Mouse (Mus musculus) E14TG2a.4 (cell line): ENCODE data around the gene Csn1s2a.
A peak's percentile ranks its signal among the peaks of the same experiment; 100 is the strongest.
"Not testable (repeated sequence)": the region's sequence is repeated elsewhere in the genome, so short reads cannot be mapped to it uniquely, and the experiment has no call there.

Source experiments
- H3K27me3 ChIP-seq: 2 replicates; pipeline ENCODE4 v1.6.1; 2014; ENCODE audit warnings: low read length, control low read depth; ENCODE audit not compliant: insufficient read depth
- H3K36me3 ChIP-seq: 2 replicates; pipeline ENCODE4 v1.6.1; 2014; ENCODE audit warnings: low read length, control low read depth; ENCODE audit not compliant: insufficient read depth
- H3K4me1 ChIP-seq: replicated peaks from 2 replicates; pipeline ENCODE4 v1.6.1; 2014; ENCODE audit warnings: low read depth, low read length, control low read depth
- H3K4me3 ChIP-seq: replicated peaks from 2 replicates; pipeline ENCODE4 v1.5.1; 2014; ENCODE audit warnings: mild to moderate bottlenecking, low read length
- H3K9me3 ChIP-seq: 2 replicates; pipeline ENCODE4 v1.6.1; 2014; ENCODE audit warnings: low read length, control low read depth
- CTCF ChIP-seq: conservative IDR thresholded peaks from 2 replicates; pipeline ENCODE4 v1.5.1; 2014; ENCODE audit warnings: low read length
- NANOG ChIP-seq: IDR thresholded peaks from 2 replicates; pipeline ENCODE4 v1.6.1; 2014; ENCODE audit warnings: borderline replicate concordance, low read length, mixed read lengths
- POU5F1 ChIP-seq: IDR thresholded peaks from 2 replicates; pipeline ENCODE4 v1.6.1; 2014; ENCODE audit warnings: low read length, borderline replicate concordance

Csn1s2a gene

DNA sequence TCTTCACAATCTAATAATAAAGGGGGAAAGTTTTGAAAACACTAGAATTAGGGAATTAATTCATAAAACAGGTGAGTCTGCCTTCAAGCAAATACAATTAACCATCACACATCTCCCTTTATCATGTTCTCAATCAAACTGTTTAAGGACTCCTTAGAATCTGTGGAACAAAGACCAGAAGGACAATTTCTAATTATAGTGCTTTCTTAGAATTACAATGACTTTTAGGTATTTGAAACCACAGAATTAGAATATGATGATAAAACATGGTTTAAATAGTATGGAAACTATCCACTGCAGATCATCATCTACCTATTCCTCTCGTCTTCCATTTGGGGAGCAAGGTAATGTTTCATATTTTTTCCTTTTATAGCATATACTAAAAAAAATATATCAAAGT is at the start of gene Csn1s2a:
Csn1s2a (plus strand) TSS at position 301 of the 400 bp plus-strand sequence.
- Histone ChIP-seq H3K4me3 (no peak within 1 kb of the TSS), H3K4me1 (peaks cover 18% of the 10 kb centered on the region), H3K27me3 (no peaks in the 10 kb centered on the region), H3K9me3 (no peaks in the 10 kb centered on the region), H3K36me3 (no peaks in the 10 kb centered on the region)
- TF ChIP-seq CTCF: no peak
- TF ChIP-seq POU5F1: no peak
- no peak for TF ChIP-seq NANOG

DNA sequence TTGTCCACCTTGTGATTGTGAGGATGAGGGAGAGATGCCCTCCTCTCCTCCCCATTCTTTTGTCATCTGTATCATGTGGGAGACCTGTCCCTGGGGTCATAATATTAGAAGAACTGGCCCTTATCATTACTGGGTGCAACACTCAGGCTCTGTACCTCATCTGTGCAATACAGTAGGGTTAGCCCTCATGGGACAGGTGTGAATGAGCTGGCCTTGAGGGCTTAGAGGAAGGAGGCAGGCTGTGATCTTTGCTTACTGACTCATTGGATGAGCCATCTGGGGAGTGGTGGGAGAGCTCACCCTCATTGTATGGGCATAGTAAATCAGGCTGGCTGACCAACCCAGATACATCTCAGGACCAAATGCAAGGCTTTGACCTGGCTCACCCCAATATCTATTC is 39.5 kb upstream of the Csn1s2a start:
- Histone ChIP-seq H3K9me3 (no peaks in the 10 kb centered on the region), H3K36me3 (no peaks in the 10 kb centered on the region), H3K27me3 (no peaks in the 10 kb centered on the region), H3K4me3 (no peak overlapping the region), H3K4me1 (no peaks in the 10 kb centered on the region)
- TF ChIP-seq NANOG (no peak), POU5F1 (no peak), CTCF (no peak)

DNA sequence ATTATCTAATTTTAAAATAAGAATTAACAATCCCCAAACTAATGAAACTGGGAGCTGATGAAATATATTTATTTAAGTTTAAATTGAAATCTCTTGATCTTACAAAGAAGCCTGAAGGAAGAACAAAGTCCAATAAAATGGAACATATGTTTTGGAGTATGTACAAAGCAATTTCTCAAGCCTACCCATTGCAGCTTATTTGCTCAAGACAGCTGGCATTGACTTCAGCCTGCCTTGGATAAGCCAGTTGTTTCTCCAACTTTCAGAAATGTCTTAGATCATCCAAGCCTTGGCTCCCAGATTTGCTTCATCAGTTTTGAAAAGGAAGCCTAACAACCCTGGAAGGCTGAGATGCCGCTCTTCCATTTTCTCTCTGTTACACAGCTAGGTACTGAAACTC is 20.9 kb upstream of the Csn1s2a start:
- Histone ChIP-seq H3K4me1 (no peaks in the 10 kb centered on the region), H3K4me3 (no peak overlapping the region), H3K9me3 (no peaks in the 10 kb centered on the region), H3K36me3 (no peaks in the 10 kb centered on the region), H3K27me3 (no peaks in the 10 kb centered on the region)
- no peak for TF ChIP-seq NANOG
- TF ChIP-seq POU5F1: no peak
- no peak for TF ChIP-seq CTCF

DNA sequence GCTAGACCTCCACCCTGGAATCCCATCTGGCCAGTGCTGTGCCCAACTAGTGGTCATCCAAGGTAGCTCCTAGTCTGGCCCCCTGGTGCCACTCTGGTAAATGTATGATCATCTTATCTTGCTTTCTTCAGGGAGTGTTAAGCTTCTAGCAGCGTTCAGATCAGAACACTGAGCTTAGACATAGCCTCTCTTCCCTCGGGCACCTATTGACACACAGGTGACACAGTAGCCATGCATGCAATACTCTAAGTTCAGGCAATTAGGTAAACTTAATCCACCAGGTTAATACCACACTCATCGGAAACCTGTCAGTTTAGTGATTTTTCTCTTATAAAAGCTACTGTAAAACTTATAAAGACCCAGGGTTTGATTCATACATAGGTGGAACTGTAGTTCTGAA is 9.8 kb upstream of the Csn1s2a start:
- H3K27me3 ChIP-seq: no peaks in the 10 kb centered on the region
- no peak overlapping the region for H3K4me3 ChIP-seq
- H3K4me1 ChIP-seq: no peaks in the 10 kb centered on the region
- TF ChIP-seq NANOG (no peak), POU5F1 (no peak), CTCF (no peak)
- no peaks in the 10 kb centered on the region for H3K9me3 ChIP-seq
- no peaks in the 10 kb centered on the region for H3K36me3 ChIP-seq

DNA sequence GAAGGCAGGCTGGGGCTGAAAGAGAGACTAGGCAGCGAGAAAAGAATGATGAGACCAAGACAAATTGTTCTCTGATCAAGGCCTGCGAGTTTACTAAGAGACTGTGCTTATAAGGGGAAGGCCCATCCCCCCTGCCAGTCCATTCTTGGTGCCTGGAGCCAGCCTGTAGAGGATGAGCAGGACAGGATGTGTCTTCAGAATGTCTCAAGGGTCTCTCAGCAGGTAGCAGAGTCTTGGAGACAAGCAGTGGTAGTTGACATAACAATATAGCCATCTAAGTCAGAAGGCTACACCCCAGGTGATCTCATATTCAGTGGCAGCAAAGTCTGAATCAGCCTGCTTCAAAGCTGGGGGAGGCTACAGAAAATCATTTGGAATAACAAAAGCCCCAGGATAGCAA is 2.2 kb upstream of the Csn1s2a start:
- H3K4me3 ChIP-seq, H3K36me3 ChIP-seq, H3K9me3 ChIP-seq, H3K27me3 ChIP-seq: not testable (repeated sequence)
- peaks cover 18% of the 10 kb centered on the region for H3K4me1 ChIP-seq
- peak; percentile 66; the same call in 1 of the 2 replicates for TF ChIP-seq POU5F1
- TF ChIP-seq NANOG: peak; percentile 93

DNA sequence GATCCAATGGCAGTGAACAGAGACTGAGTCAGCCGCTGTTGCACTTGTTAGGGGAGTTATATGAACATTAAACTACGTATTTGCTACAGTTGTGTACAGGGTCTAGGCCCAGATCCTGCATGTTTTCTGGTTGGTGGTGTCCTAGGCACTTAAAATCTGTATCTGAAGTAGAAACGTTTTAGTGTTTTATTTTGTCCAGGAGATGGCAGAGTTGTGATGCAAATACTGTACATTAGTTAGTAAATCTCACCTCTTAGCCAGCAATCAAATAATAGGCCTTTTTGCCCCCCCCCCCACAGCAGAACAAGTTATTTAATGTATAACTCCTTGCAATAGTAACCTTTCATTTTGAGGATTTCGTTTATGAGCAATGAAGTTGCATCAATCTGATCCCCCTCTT is 8.4 kb downstream of the Csn1s2a start:
- no peaks in the 10 kb centered on the region for H3K4me1 ChIP-seq
- H3K36me3 ChIP-seq: no peaks in the 10 kb centered on the region
- no peaks in the 10 kb centered on the region for H3K9me3 ChIP-seq
- H3K27me3 ChIP-seq: no peaks in the 10 kb centered on the region
- no peak for TF ChIP-seq POU5F1
- no peak for TF ChIP-seq NANOG
- no peak for TF ChIP-seq CTCF
- H3K4me3 ChIP-seq: no peak overlapping the region

DNA sequence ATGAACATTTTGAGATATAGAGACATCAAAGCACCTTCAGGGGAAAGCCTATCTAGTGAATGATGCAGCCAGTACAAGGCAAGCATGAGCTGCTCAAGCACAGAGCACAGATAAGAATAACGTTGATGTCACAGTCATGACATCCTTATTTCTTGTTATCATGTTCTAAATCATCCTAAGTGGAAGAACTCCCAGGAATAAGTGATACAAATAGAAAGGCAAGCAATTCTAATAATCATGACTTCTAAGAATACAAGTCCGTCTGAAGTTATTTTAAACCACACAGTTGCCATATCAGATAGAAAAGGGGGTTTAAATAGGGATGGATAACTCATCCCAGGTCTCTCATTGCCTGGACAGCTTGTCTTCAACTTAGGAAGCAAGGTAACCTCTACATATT is 33.4 kb downstream of the Csn1s2a start, which contains the start of gene Csn1s2b:
Csn1s2b (plus strand) TSS at position 301 of the 400 bp plus-strand sequence.
- no peaks in the 10 kb centered on the region for H3K36me3 ChIP-seq
- TF ChIP-seq POU5F1 (no peak), NANOG (no peak), CTCF (no peak)
- no peaks in the 10 kb centered on the region for H3K9me3 ChIP-seq
- no peaks in the 10 kb centered on the region for H3K4me1 ChIP-seq
- H3K27me3 ChIP-seq: no peaks in the 10 kb centered on the region
- H3K4me3 ChIP-seq: no peak within 1 kb of the TSS

DNA sequence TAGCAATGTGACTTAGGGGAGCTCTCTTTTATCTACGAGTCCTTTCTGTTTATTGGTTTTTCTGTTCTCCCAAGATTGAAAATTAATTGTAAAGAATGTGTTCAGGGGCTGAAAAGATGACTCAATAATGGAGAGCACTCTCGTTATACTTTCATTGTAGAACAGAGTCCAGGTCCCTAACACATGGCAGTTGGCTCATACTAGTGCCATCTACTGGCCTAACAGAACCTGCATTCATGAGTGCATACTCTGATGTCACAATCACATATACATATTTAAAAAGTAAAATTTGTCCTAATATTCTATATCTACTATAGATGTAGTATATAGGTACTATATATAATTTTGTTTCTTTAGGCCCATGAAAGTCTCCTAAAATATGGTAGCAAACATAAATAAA is 34.9 kb downstream of the Csn1s2a start:
- no peaks in the 10 kb centered on the region for H3K27me3 ChIP-seq
- no peaks in the 10 kb centered on the region for H3K9me3 ChIP-seq
- no peak overlapping the region for H3K4me3 ChIP-seq
- no peaks in the 10 kb centered on the region for H3K36me3 ChIP-seq
- TF ChIP-seq POU5F1 (no peak), CTCF (no peak; the same call in none of the 2 replicates), NANOG (no peak)
- no peaks in the 10 kb centered on the region for H3K4me1 ChIP-seq

DNA sequence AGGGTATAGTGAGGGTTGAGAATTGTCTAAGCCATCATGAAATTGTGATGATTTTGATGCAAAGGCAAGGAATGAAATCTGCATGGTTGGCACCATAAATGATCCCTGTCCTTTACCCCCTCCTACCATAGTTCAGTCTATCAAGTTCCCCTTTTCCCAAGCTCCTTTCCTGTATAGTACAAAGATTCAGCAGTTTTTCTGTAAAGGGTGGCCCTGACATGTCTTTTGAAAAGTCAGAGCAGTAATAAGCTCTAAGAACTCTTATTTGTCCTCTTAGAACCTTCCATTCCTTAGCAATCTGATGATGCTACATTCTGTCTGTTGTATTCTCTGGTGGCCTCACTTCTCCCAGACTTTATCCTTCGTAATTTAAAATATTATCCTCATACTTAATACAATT is 51.0 kb downstream of the Csn1s2a start, which contains the start of gene Prr27:
Prr27 (plus strand) TSS at position 301 of the 400 bp plus-strand sequence.
- H3K4me1 ChIP-seq: no peaks in the 10 kb centered on the region
- no peak within 1 kb of the TSS for H3K4me3 ChIP-seq
- H3K27me3 ChIP-seq: no peaks in the 10 kb centered on the region
- no peaks in the 10 kb centered on the region for H3K9me3 ChIP-seq
- TF ChIP-seq POU5F1 (no peak), NANOG (no peak), CTCF (no peak)
- H3K36me3 ChIP-seq: no peaks in the 10 kb centered on the region
